Mouse (Mus musculus): ENCODE data around the gene Sptb. TPM values are rescaled to one million over a fixed set of nuclear protein-coding genes. Genes with fewer than 3 reads are reported as not detected.

The Sptb gene
- total RNA-seq, 2 experiments from 2014 or later, result 35.4 to 39.8 TPM

Small RNA genes lying within 50 kb of the gene (microRNA-seq; reads per million reads assigned to microRNA genes)
- not detected for gene Mir5135

Other genes with a start within 250 kb of the Sptb start
- gene Plekhg3, start 179.7 kb downstream of the Sptb start, total RNA-seq (2021), result 1 to 10 TPM; 3.0 to 3.3 TPM
- 10 to 100 TPM; 35.2 to 42.6 TPM for gene Churc1, start 55.0 kb upstream of the Sptb start, total RNA-seq (2021)
- 10 to 100 TPM; 30.6 to 33.0 TPM for gene Fntb, start 55.0 kb upstream of the Sptb start, total RNA-seq (2021)
- gene Gpx2, start 85.0 kb upstream of the Sptb start, total RNA-seq (2021), result not detected
- 100 to 1,000 TPM; 102 to 111 TPM for gene Rab15, start 112.4 kb upstream of the Sptb start, total RNA-seq (2021)